Mouse (Mus musculus) urinary bladder, postnatal 25 days (tissue): ENCODE data around the gene Gm3106.
"Not testable (repeated sequence)": the region's sequence is repeated elsewhere in the genome, so short reads cannot be mapped to it uniquely, and the experiment has no call there.

Experiments used
- DNase-seq: peaks from one replicate; pipeline ENCODE4 v3.0.0; 2022; ENCODE audit warnings: low spot score

Gm3106 gene

GRCm38 (mm10) chr5:94217705-94218104 lies at the start of gene Gm3106:
TSS of gene Gm3106 (plus strand) at chr5:94218005.
- DNase-seq = not testable (repeated sequence)
